Mouse (Mus musculus): ENCODE measurements around the gene Hibch.

Hibch gene

GRCm38 (mm10) chr1:52846556-52846955 is 1.8 kb downstream of the Hibch start:
- TF ChIP-seq GATA4 (IDR thresholded peaks at IDR 0.05; ENCODE audit: insufficient replicate concordance, low read length) = no peak

- peak; percentile 89 for TF ChIP-seq GATA4 (IDR thresholded peaks at IDR 0.05; ENCODE audit: insufficient replicate concordance, low read length)
Measured at GRCm38 (mm10) chr1:52849422-52849821, 4.7 kb downstream of the Hibch start.

- TF ChIP-seq GATA4 (IDR thresholded peaks at IDR 0.05; ENCODE audit: insufficient replicate concordance, low read length) = no peak
Measured at GRCm38 (mm10) chr1:52855904-52856601, 11.3 kb downstream of the Hibch start.

- no peak for TF ChIP-seq GATA4 (IDR thresholded peaks at IDR 0.05; ENCODE audit: insufficient replicate concordance, low read length)
Measured at GRCm38 (mm10) chr1:52864220-52864619, 19.5 kb downstream of the Hibch start.

GRCm38 (mm10) chr1:52866007-52866406 is 21.3 kb downstream of the Hibch start:
- TF ChIP-seq GATA4 (IDR thresholded peaks at IDR 0.05; ENCODE audit: insufficient replicate concordance, low read length) = no peak

GRCm38 (mm10) chr1:52867876-52868275 is 23.1 kb downstream of the Hibch start:
- no peak for TF ChIP-seq GATA4 (IDR thresholded peaks at IDR 0.05; ENCODE audit: insufficient replicate concordance, low read length)

- no peak for TF ChIP-seq GATA4 (IDR thresholded peaks at IDR 0.05; ENCODE audit: insufficient replicate concordance, low read length)
Measured at GRCm38 (mm10) chr1:52884208-52884607, 39.5 kb downstream of the Hibch start.

- TF ChIP-seq GATA4 (IDR thresholded peaks at IDR 0.05; ENCODE audit: insufficient replicate concordance, low read length) = no peak
Measured at GRCm38 (mm10) chr1:52909783-52910182, 65.1 kb downstream of the Hibch start.

- no peak for TF ChIP-seq GATA4 (IDR thresholded peaks at IDR 0.05; ENCODE audit: insufficient replicate concordance, low read length)
Measured at GRCm38 (mm10) chr1:52916655-52917054, 71.9 kb downstream of the Hibch start.

GRCm38 (mm10) chr1:52934494-52934893 is 89.8 kb downstream of the Hibch start:
- TF ChIP-seq GATA4 (IDR thresholded peaks at IDR 0.05; ENCODE audit: insufficient replicate concordance, low read length) = no peak

GRCm38 (mm10) chr1:52939021-52939420 is 94.3 kb downstream of the Hibch start:
- TF ChIP-seq GATA4 (IDR thresholded peaks at IDR 0.05; ENCODE audit: insufficient replicate concordance, low read length) = no peak

- TF ChIP-seq GATA4 (IDR thresholded peaks at IDR 0.05; ENCODE audit: insufficient replicate concordance, low read length) = no peak
Measured at GRCm38 (mm10) chr1:52947895-52948294, 103.2 kb downstream of the Hibch start.

GRCm38 (mm10) chr1:52951146-52951868 is 106.6 kb downstream of the Hibch start:
- no peak for TF ChIP-seq GATA4 (IDR thresholded peaks at IDR 0.05; ENCODE audit: insufficient replicate concordance, low read length)

GRCm38 (mm10) chr1:52952143-52952542 is 107.4 kb downstream of the Hibch start:
- TF ChIP-seq GATA4 (IDR thresholded peaks at IDR 0.05; ENCODE audit: insufficient replicate concordance, low read length) = no peak

GRCm38 (mm10) chr1:52952551-52953397 is 108.0 kb downstream of the Hibch start:
- TF ChIP-seq GATA4 (IDR thresholded peaks at IDR 0.05; ENCODE audit: insufficient replicate concordance, low read length) = no peak

GRCm38 (mm10) chr1:52953548-52953947 is 108.8 kb downstream of the Hibch start:
- no peak for TF ChIP-seq GATA4 (IDR thresholded peaks at IDR 0.05; ENCODE audit: insufficient replicate concordance, low read length)
